Mouse (Mus musculus) liver, postnatal 0 days (tissue): ENCODE measurements at regions not wholly inside any gene's neighbourhood (a gene's known extent, or its start where the extent isn't known, plus 50 kb on each side); places are given as distances from the start of the nearest gene placed in this dataset.

Source experiments
- ATAC-seq: fragments of 200-750 bp; cut with Nextera tagmentation; 2 replicates; pipeline ENCODE4 v1.8.0; 2017; ENCODE audit warnings: mild to moderate bottlenecking, moderate library complexity
- DNase-seq: peaks from one replicate; pipeline ENCODE4 v3.0.0-alpha.2; 2016
- H3K27ac ChIP-seq: fragments of 300-500 bp; sonication (generic); 2 replicates; pipeline ENCODE4 v1.5.1; 2014; ENCODE audit warnings: antibody characterized with exemption, moderate library complexity, mild to moderate bottlenecking, low read depth
- H3K27me3 ChIP-seq: fragments of 300-500 bp; sonication (generic); 2 replicates; pipeline ENCODE4 v1.6.1; 2014; ENCODE audit warnings: low read length, control low read depth, mixed read lengths; ENCODE audit not compliant: insufficient read depth
- H3K36me3 ChIP-seq: fragments of 300-500 bp; sonication (generic); replicated peaks from 2 replicates; pipeline ENCODE4 v1.6.1; 2014; ENCODE audit warnings: mild to moderate bottlenecking, control low read depth, low read length, moderate library complexity, mixed read lengths; ENCODE audit not compliant: insufficient read depth
- H3K4me1 ChIP-seq: fragments of 300-500 bp; sonication (generic); 2 replicates; pipeline ENCODE4 v1.6.1; 2014; ENCODE audit warnings: antibody characterized with exemption, mild to moderate bottlenecking, control low read depth; ENCODE audit not compliant: insufficient read depth
- H3K4me2 ChIP-seq: fragments of 300-500 bp; sonication (generic); 2 replicates; pipeline ENCODE4 v1.6.1; 2014; ENCODE audit warnings: low read depth, mild to moderate bottlenecking, low read length, moderate library complexity, mixed read lengths
- H3K4me3 ChIP-seq: fragments of 300-500 bp; sonication (generic); 2 replicates; pipeline ENCODE4 v1.5.1; 2014; ENCODE audit warnings: low read depth, low read length
- H3K9ac ChIP-seq: fragments of 300-500 bp; sonication (generic); replicated peaks from 2 replicates; pipeline ENCODE4 v1.6.1; 2014; ENCODE audit warnings: mild to moderate bottlenecking, moderate library complexity
- H3K9me3 ChIP-seq: fragments of 300-500 bp; sonication (generic); 2 replicates; pipeline ENCODE4 v1.6.1; 2016; ENCODE audit warnings: mild to moderate bottlenecking, control low read depth, low read length, mixed read lengths
- CTCF ChIP-seq: sonication (generic); IDR thresholded peaks from 2 replicates; pipeline ENCODE4 v1.5.1; 2016; ENCODE audit warnings: antibody characterized with exemption, low read depth
- EP300 ChIP-seq: IDR thresholded peaks from 2 replicates; pipeline ENCODE4 v1.6.1; 2016; ENCODE audit warnings: antibody characterized with exemption, low read depth, mild to moderate bottlenecking
- WGBS: fragments of 180-500 bp; shearing (Covaris S2); extraction: QIAGEN DNeasy Blood & Tissue Kit; methylation state at CpG from one replicate; pipeline ENCODE4 v1.1.7; 2014; ENCODE audit not compliant: insufficient replicate concordance; 5-methylcytosine and 5-hydroxymethylcytosine counted together

DNA sequence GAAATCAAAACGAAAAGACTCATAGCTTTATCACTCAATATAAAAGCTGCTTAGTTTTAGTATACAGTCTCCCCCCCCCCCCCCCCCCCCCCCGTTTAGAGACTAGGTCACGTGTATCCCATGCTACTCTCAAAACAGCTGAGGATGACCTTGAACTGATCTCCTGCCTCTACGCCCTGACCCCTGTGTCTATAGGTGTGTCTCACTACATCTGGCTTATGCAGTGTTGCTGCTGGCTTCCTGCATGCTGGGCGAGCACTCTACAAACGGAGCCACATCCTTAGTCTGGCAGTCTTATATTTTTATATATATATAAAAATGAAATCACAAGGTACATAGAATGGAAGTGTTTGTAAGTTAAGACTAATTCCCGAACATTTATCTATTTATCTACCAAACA, 79.3 kb upstream of the Lrig1 start:
- peak overlapping the region; percentile 57; the same call in 1 of the 2 replicates for H3K27ac ChIP-seq
- 58% methylated on average over 7 of the region's 7 CpGs for WGBS
- ATAC-seq = no peak

GRCm38 (mm10) chr6:94778797-94779196, 78.8 kb upstream of the Lrig1 start:
- H3K27ac ChIP-seq = no peak overlapping the region
- ATAC-seq (no peak), DNase-seq (no peak)
- H3K9me3 ChIP-seq = no peaks in the 10 kb centered on the region
- 58% methylated on average over 1 of the region's 1 CpGs for WGBS
- no peaks in the 10 kb centered on the region; the same call in 1 of the 2 replicates for H3K4me1 ChIP-seq
- peaks cover 3% of the 10 kb centered on the region; the same call in 1 of the 2 replicates for H3K27me3 ChIP-seq
- H3K9ac ChIP-seq = no peak overlapping the region
- no peak overlapping the region for H3K4me2 ChIP-seq
- no peak overlapping the region for H3K4me3 ChIP-seq
- no peaks in the 10 kb centered on the region for H3K36me3 ChIP-seq
- TF ChIP-seq CTCF (no peak), EP300 (no peak)

More for the DNA sequence above, 79.3 kb upstream of the Lrig1 start:
- Histone ChIP-seq H3K4me1 (no peaks in the 10 kb centered on the region; the same call in 1 of the 2 replicates), H3K27me3 (no peaks in the 10 kb centered on the region; the same call in 1 of the 2 replicates), H3K4me3 (no peak overlapping the region), H3K4me2 (no peak overlapping the region), H3K36me3 (no peaks in the 10 kb centered on the region), H3K9me3 (no peaks in the 10 kb centered on the region), H3K9ac (no peak overlapping the region)
- TF ChIP-seq CTCF = no peak
- no peak for TF ChIP-seq EP300
- no peak for DNase-seq

DNA sequence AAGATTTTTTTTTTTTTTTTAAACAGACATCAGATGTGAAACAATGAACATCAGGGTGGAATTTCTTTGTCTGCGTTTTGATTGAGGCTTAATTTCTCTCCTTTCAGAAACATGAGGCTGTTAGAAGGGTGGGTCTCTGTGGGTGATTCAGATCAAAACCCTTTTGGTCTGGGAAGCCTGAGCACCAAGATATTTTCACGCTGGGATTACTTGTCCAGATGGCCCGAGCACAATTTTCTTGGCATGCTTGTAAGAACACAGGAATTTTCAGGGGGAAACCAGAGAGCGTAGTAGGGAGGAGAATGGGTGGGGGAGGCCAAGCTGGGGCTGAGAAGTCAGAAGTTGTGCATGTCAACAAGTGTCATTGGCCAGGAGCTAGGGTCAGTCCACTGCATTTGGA, 76.6 kb upstream of the Lrig1 start:
- no peak for ATAC-seq
- 76% methylated on average over 4 of the region's 4 CpGs for WGBS
- no peak overlapping the region for H3K4me2 ChIP-seq
- H3K4me1 ChIP-seq = peaks cover 3% of the 10 kb centered on the region
- H3K36me3 ChIP-seq = no peaks in the 10 kb centered on the region
- H3K9me3 ChIP-seq = no peaks in the 10 kb centered on the region
- H3K27me3 ChIP-seq = peaks cover 14% of the 10 kb centered on the region; the same call in 1 of the 2 replicates
- H3K27ac ChIP-seq = no peak overlapping the region
- no peak for DNase-seq
- H3K4me3 ChIP-seq = no peak overlapping the region
- TF ChIP-seq CTCF (no peak), EP300 (no peak)
- H3K9ac ChIP-seq = no peak overlapping the region

DNA sequence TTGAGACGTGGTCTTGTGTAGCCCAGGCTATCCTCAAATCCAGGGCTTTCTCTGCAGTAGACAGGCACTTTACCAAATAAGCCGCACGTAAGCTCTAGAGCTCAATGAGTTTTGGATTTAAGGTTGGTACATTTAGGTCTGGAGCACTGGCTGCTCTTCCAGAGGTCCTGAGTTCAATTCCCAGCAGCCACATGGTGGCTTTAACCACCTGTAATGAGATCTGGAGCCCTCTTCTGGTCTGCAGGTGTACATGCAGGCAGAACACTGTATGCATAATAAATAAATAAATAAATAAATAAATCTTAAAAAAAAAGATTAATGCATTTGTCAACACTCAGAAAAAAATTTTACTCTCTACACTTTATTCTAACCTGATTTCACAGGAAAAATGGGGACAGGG, 74.9 kb upstream of the Lrig1 start:
- H3K4me2 ChIP-seq = no peak overlapping the region
- WGBS = 88% methylated on average over 3 of the region's 3 CpGs
- DNase-seq (no peak), ATAC-seq (no peak)
- H3K9ac ChIP-seq = no peak overlapping the region
- TF ChIP-seq EP300 (no peak), CTCF (0 out of 2 replicates have a peak, but pooled peaks have one; percentile 6)
- no peak overlapping the region for H3K4me3 ChIP-seq
- H3K9me3 ChIP-seq = no peaks in the 10 kb centered on the region
- no peaks in the 10 kb centered on the region for H3K36me3 ChIP-seq
- H3K27ac ChIP-seq = no peak overlapping the region
- H3K27me3 ChIP-seq = peaks cover 17% of the 10 kb centered on the region; the same call in 1 of the 2 replicates
- peaks cover 3% of the 10 kb centered on the region for H3K4me1 ChIP-seq

DNA sequence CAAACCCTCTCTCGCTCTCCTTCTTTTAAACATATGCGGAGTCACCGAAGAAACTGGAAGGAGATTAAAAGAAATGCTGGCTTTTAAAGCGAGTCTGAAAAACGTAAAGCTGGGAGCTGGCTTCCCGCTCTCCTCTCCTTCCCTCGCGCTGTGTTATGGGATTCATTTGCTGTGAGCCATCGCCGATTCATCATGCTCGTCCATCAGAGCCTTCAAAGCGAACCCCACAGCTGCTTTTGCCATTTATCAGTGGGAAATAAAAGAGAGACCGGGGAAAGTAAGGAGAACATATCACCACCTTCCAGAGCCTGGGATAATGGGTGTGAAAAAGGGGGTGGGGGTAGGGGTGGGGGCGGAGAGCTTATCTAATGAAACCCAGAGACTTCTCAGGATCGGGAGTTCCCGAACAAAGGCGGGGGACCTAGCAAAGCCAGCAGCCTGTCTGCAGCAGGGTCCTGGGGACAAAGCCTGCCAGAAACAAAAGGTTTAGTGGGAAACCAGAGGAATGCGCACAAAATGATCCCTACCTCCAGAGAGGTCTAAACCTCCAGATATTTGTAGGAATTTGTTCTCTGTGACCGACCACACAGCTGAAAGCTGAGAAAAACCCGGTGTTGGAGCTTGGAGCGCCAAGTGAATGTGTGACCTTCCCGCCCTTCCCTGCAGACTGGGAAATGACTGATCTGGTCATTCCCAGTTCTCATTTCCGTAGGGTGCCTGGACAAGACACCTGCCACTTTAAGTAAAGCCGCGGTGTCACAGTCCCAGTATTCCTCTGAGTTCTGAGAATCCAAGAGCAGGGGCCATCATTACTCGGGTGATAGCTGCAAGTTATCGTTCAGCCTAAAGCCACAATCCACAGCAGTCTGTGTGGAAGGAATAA, 73.9 kb upstream of the Lrig1 start:
- no peak for ATAC-seq
- Histone ChIP-seq H3K4me1 (peaks cover 3% of the 10 kb centered on the region), H3K27ac (no peak overlapping the region), H3K4me2 (peak overlapping the region; percentile 48), H3K9ac (no peak overlapping the region), H3K27me3 (peaks cover 17% of the 10 kb centered on the region; the same call in 1 of the 2 replicates), H3K4me3 (peak overlapping the region; percentile 15), H3K36me3 (no peaks in the 10 kb centered on the region), H3K9me3 (no peaks in the 10 kb centered on the region)
- WGBS = 8% methylated on average over 27 of the region's 27 CpGs
- TF ChIP-seq EP300 (no peak), CTCF (no peak)
- no peak for DNase-seq

GRCm38 (mm10) chr6:94772868-94773603, 73.1 kb upstream of the Lrig1 start:
- H3K36me3 ChIP-seq = no peaks in the 10 kb centered on the region
- H3K9me3 ChIP-seq = no peaks in the 10 kb centered on the region
- H3K9ac ChIP-seq = no peak overlapping the region
- H3K4me1 ChIP-seq = peaks cover 3% of the 10 kb centered on the region; the same call in 1 of the 2 replicates
- H3K27me3 ChIP-seq = peaks cover 17% of the 10 kb centered on the region; the same call in 1 of the 2 replicates
- H3K4me2 ChIP-seq = 0 out of 2 replicates have a peak overlapping the region, but pooled peaks have one; percentile 48
- no peak overlapping the region for H3K27ac ChIP-seq
- no peak for DNase-seq
- 32% methylated on average over 12 of the region's 12 CpGs for WGBS
- no peak for ATAC-seq
- no peak overlapping the region for H3K4me3 ChIP-seq
- TF ChIP-seq EP300 (no peak), CTCF (no peak)
